Mouse (Mus musculus) CH12.LX (cell line): ENCODE results near the gene Asic2.
A peak's percentile ranks its signal among the peaks of the same experiment; 100 is the strongest.

Source experiments
- CHD2 ChIP-seq: IDR thresholded peaks from 2 replicates; pipeline ENCODE4 v1.6.1; 2011; ENCODE audit warnings: low read length, improper control_type of control experiment
- CTCF ChIP-seq, 2 experiments: IDR thresholded peaks in 1 of 2; conservative IDR thresholded peaks in 1 of 2; 2 replicates each; pipeline ENCODE4 v1.5.1; 2011 to 2012; ENCODE audit warnings: low read depth in 2 of 2, low read length in 2 of 2, improper control_type of control experiment in 1 of 2, inconsistent platforms in 1 of 2, mild to moderate bottlenecking in 1 of 2, moderate library complexity in 1 of 2
- E2F4 ChIP-seq: IDR thresholded peaks from 2 replicates; pipeline ENCODE4 v1.6.1; 2011; ENCODE audit warnings: low read depth, low read length, improper control_type of control experiment; ENCODE audit not compliant: insufficient replicate concordance
- ELF1 ChIP-seq: IDR thresholded peaks from 2 replicates; pipeline ENCODE4 v1.6.1; 2014; ENCODE audit warnings: low read depth, mild to moderate bottlenecking, inconsistent platforms, low read length, improper control_type of control experiment
- EP300 ChIP-seq: IDR thresholded peaks from 2 replicates; pipeline ENCODE4 v1.6.1; 2011; ENCODE audit warnings: low read length, improper control_type of control experiment
- MAX ChIP-seq: IDR thresholded peaks from 2 replicates; pipeline ENCODE4 v1.6.1; 2011; ENCODE audit warnings: low read length, improper control_type of control experiment
- POLR2A ChIP-seq: IDR thresholded peaks from 2 replicates; pipeline ENCODE4 v1.6.1; 2011; ENCODE audit warnings: low read depth, mild to moderate bottlenecking, improper control_type of control experiment, low read length
- SIN3A ChIP-seq: IDR thresholded peaks from 2 replicates; pipeline ENCODE4 v1.6.1; 2012; ENCODE audit warnings: low read length, improper control_type of control experiment, inconsistent platforms
- USF1 ChIP-seq: IDR thresholded peaks from 2 replicates; pipeline ENCODE4 v1.6.1; 2014; ENCODE audit warnings: low read depth, mild to moderate bottlenecking, inconsistent platforms, low read length, improper control_type of control experiment

DNA sequence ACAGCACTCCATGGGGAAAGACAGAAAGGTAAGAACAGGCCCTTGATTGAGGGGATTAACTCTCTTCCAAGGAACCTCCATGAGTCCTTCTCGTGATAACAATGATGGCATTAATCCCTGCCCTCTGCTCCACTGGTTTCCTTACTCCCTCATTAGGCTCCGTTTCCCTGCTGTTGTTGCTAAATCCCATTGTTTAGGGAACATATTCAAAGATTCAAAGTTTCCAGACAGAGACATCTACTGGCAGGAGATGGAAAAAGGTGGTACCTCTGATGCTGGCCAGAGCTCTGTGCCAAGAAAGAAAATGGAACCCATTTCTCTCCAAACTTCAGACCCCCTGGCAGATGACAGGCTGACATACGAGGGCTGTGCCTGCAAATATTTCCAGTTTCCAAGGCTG lies 203.5 kb downstream of the Asic2 start:
- TF ChIP-seq CTCF (conservative IDR thresholded peaks at IDR 0.05 in 1 of 2, IDR thresholded peaks at IDR 0.05 in 1 of 2; ENCODE audit: low read depth in 2 of 2, low read length in 2 of 2) (peak in 1 of 2 experiments; percentile 30; a peak in 1 of 4 replicates), ELF1 (no peak), SIN3A (no peak), CHD2 (no peak), MAX (no peak), POLR2A (no peak), EP300 (no peak), USF1 (no peak), E2F4 (no peak)
